Mouse (Mus musculus) kidney, postnatal 0 days (tissue): ENCODE data around the gene Madcam1. TPM values are rescaled to one million over a fixed set of nuclear protein-coding genes. Genes with fewer than 3 reads are reported as not detected.

Experiments
- ATAC-seq: fragments of 200-750 bp; cut with Nextera tagmentation; replicated peaks from 2 replicates; pipeline ENCODE4 v1.8.0; 2017; ENCODE audit warnings: low read depth, moderate number of reproducible peaks, moderate TSS enrichment, moderate library complexity; ENCODE audit not compliant: low FRiP score
- DNase-seq: peaks from one replicate; pipeline ENCODE4 v3.0.0-alpha.2; 2016; ENCODE audit warnings: low spot score
- H3K27ac ChIP-seq: fragments of 300-500 bp; sonication (generic); 2 replicates; pipeline ENCODE4 v1.5.1; 2014; ENCODE audit warnings: mild to moderate bottlenecking
- H3K27me3 ChIP-seq: fragments of 300-500 bp; sonication (generic); 2 replicates; pipeline ENCODE4 v1.6.1; 2014; ENCODE audit warnings: low read length, mixed read lengths; ENCODE audit not compliant: insufficient read depth
- H3K36me3 ChIP-seq: fragments of 300-500 bp; sonication (generic); 2 replicates; pipeline ENCODE4 v1.6.1; 2014; ENCODE audit warnings: low read length, mixed read lengths; ENCODE audit not compliant: insufficient read depth
- H3K4me1 ChIP-seq: fragments of 300-500 bp; sonication (generic); replicated peaks from 2 replicates; pipeline ENCODE4 v1.6.1; 2014; ENCODE audit warnings: antibody characterized with exemption, low read length, mixed read lengths; ENCODE audit not compliant: insufficient read depth
- H3K4me2 ChIP-seq: fragments of 300-500 bp; sonication (generic); 2 replicates; pipeline ENCODE4 v1.6.1; 2014; ENCODE audit warnings: mild to moderate bottlenecking, low read length, moderate library complexity, mixed read lengths
- H3K4me3 ChIP-seq: fragments of 300-500 bp; sonication (generic); replicated peaks from 2 replicates; pipeline ENCODE4 v1.5.1; 2014; ENCODE audit warnings: low read depth, low read length
- H3K9ac ChIP-seq: fragments of 300-500 bp; sonication (generic); 2 replicates; pipeline ENCODE4 v1.6.1; 2014; ENCODE audit warnings: low read depth, low read length
- H3K9me3 ChIP-seq: fragments of 300-500 bp; sonication (generic); replicated peaks from 2 replicates; pipeline ENCODE4 v1.6.1; 2016; ENCODE audit warnings: low read length, inconsistent platforms, mixed read lengths
- CTCF ChIP-seq: IDR thresholded peaks from 2 replicates; pipeline ENCODE4 v1.5.1; 2016; ENCODE audit warnings: antibody characterized with exemption, low read depth, mild to moderate bottlenecking, moderate library complexity
- WGBS: fragments of 180-500 bp; shearing (Covaris S2); extraction: QIAGEN DNeasy Blood & Tissue Kit; methylation state at CpG from one replicate; pipeline ENCODE4 v1.1.7; 2014; 5-methylcytosine and 5-hydroxymethylcytosine counted together
- polyA plus RNA-seq: library from polyadenylated mRNA; unstranded; fragments of >200 nt; fragmentation: Nextera tagmentation; extraction: Ambion mirVana; gene quantifications from 2 replicates; pipeline ENCODE4 v1.2.1, GENCODE M21; 2015

Gene Madcam1
- polyA plus RNA-seq, 1 experiment from 2014 or later = 1.5 TPM

GRCm38 (mm10) chr10:79684770-79685600, 20.6 kb downstream of the Madcam1 start:
- WGBS = 92% methylated on average over 25 of the region's 25 CpGs
- peaks cover 47% of the 10 kb centered on the region for H3K36me3 ChIP-seq
- no peak overlapping the region for H3K4me2 ChIP-seq
- H3K9ac ChIP-seq = peak overlapping the region; percentile 87; the same call in 1 of the 2 replicates
- no peak for ATAC-seq
- no peaks in the 10 kb centered on the region for H3K27me3 ChIP-seq
- no peak overlapping the region for H3K27ac ChIP-seq
- no peak for TF ChIP-seq CTCF
- no peaks in the 10 kb centered on the region for H3K9me3 ChIP-seq
- no peak overlapping the region for H3K4me3 ChIP-seq
- H3K4me1 ChIP-seq = peaks cover 5% of the 10 kb centered on the region; the same call in 1 of the 2 replicates
- DNase-seq = no peak

GRCm38 (mm10) chr10:79686219-79686618, 21.9 kb downstream of the Madcam1 start:
- ATAC-seq = no peak
- no peaks in the 10 kb centered on the region for H3K27me3 ChIP-seq
- no peak for DNase-seq
- H3K36me3 ChIP-seq = peaks cover 47% of the 10 kb centered on the region
- no peak overlapping the region for H3K27ac ChIP-seq
- H3K4me3 ChIP-seq = no peak overlapping the region
- H3K4me1 ChIP-seq = peaks cover 1% of the 10 kb centered on the region; the same call in 1 of the 2 replicates
- no peak overlapping the region for H3K9ac ChIP-seq
- no peak for TF ChIP-seq CTCF
- 91% methylated on average over 2 of the region's 2 CpGs for WGBS
- H3K4me2 ChIP-seq = no peak overlapping the region
- H3K9me3 ChIP-seq = no peaks in the 10 kb centered on the region

- 94% methylated on average over 1 of the region's 1 CpGs for WGBS
- no peak for ATAC-seq
Observed at GRCm38 (mm10) chr10:79686691-79687090, 22.3 kb downstream of the Madcam1 start.

GRCm38 (mm10) chr10:79687513-79687912, 23.2 kb downstream of the Madcam1 start:
- no peaks in the 10 kb centered on the region for H3K9me3 ChIP-seq
- no peak overlapping the region for H3K4me3 ChIP-seq
- DNase-seq = no peak
- peaks cover 47% of the 10 kb centered on the region for H3K36me3 ChIP-seq
- no peak for TF ChIP-seq CTCF
- H3K27me3 ChIP-seq = no peaks in the 10 kb centered on the region
- 93% methylated on average over 6 of the region's 6 CpGs for WGBS
- H3K27ac ChIP-seq = no peak overlapping the region
- no peak overlapping the region for H3K4me2 ChIP-seq
- no peaks in the 10 kb centered on the region; the same call in 1 of the 2 replicates for H3K4me1 ChIP-seq
- no peak for ATAC-seq
- H3K9ac ChIP-seq = no peak overlapping the region

More at GRCm38 (mm10) chr10:79686691-79687090, 22.3 kb downstream of the Madcam1 start:
- Histone ChIP-seq H3K36me3 (peaks cover 47% of the 10 kb centered on the region), H3K9ac (no peak overlapping the region), H3K27ac (no peak overlapping the region), H3K27me3 (no peaks in the 10 kb centered on the region), H3K4me2 (no peak overlapping the region), H3K4me1 (no peaks in the 10 kb centered on the region; the same call in 1 of the 2 replicates), H3K4me3 (no peak overlapping the region), H3K9me3 (no peaks in the 10 kb centered on the region)
- DNase-seq = no peak
- TF ChIP-seq CTCF = no peak

GRCm38 (mm10) chr10:79688720-79689119, 24.4 kb downstream of the Madcam1 start, which contains the start of gene Gzmm:
TSS of gene Gzmm (plus strand) at chr10:79689020.
- no peak for DNase-seq
- Histone ChIP-seq H3K4me3 (no peak within 1 kb of the TSS), H3K9ac (no peak within 1 kb of the TSS), H3K27me3 (no peaks in the 10 kb centered on the region), H3K4me2 (no peak within 1 kb of the TSS), H3K4me1 (no peaks in the 10 kb centered on the region; the same call in 1 of the 2 replicates), H3K36me3 (peaks cover 47% of the 10 kb centered on the region), H3K27ac (no peak within 1 kb of the TSS), H3K9me3 (no peaks in the 10 kb centered on the region)
- WGBS = 76% methylated on average over 4 of the region's 4 CpGs
- no peak for TF ChIP-seq CTCF
- ATAC-seq = no peak

- Histone ChIP-seq H3K36me3 (peaks cover 47% of the 10 kb centered on the region), H3K27ac (no peak overlapping the region), H3K4me2 (no peak overlapping the region), H3K4me1 (no peaks in the 10 kb centered on the region; the same call in 1 of the 2 replicates), H3K27me3 (no peaks in the 10 kb centered on the region), H3K4me3 (no peak overlapping the region), H3K9ac (no peak overlapping the region), H3K9me3 (no peaks in the 10 kb centered on the region)
- WGBS = 91% methylated on average over 3 of the region's 3 CpGs
- DNase-seq (no peak), ATAC-seq (no peak)
- no peak for TF ChIP-seq CTCF
Observed at GRCm38 (mm10) chr10:79689178-79689577, 24.8 kb downstream of the Madcam1 start.
